Mouse (Mus musculus): ENCODE data around the gene Cblb. TPM values are rescaled to one million over a fixed set of nuclear protein-coding genes. Genes with fewer than 3 reads are reported as not detected.

Cblb gene
- polyA plus RNA-seq (2015; fragmentation: Nextera tagmentation; extraction: Ambion mirVana) = 19.0 TPM in 2 replicates

DNA sequence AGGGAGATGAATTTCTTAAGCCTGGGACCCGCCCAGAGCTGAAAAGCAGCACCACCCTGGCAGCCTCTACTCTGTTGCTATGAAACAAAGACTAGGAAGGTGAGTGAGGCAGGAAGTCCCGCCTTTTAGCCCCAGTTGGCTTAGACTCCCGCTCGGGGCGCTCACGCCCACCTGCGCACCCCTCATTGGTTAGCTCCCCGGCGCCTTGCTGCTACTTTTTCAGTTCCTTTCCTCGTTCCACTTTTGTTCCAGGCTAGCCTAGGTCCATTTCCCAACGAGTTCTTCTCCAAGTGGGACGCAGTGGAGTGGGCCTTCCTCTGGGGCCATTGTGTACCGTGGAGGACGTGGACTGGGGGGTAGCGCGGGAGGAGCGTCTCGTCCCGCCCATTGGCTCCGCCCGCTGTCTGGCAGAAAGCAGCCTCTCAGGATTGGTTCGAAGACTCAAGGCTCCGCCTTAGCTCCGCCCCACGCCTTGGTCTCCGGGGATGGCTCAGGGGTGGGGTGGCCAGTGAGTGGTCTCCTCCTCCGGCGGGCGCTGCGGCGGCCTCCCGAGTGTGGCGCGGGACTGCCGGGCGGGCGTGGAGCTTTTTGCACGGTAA, at the start of gene Cblb:
Gene Cblb (plus strand): TSS at position 135 of the 599 bp plus-strand sequence.
- whole genome bisulfite sequencing = 0% methylated on average over 37 of the region's 38 CpGs
- peaks cover 43% of the 10 kb centered on the region for H3K4me1 ChIP-seq
- no peaks in the 10 kb centered on the region for H3K9me3 ChIP-seq
- H3K9ac ChIP-seq (replicated peaks) = peak within 1 kb of the TSS; percentile 96
- H3K27ac ChIP-seq (replicated peaks) = peak within 1 kb of the TSS; percentile 98
- H3K27me3 ChIP-seq = no peaks in the 10 kb centered on the region
- peak within 1 kb of the TSS; percentile 61 for H3K4me2 ChIP-seq (replicated peaks)
- peaks cover 13% of the 10 kb centered on the region; the same call in 1 of the 2 replicates for H3K36me3 ChIP-seq
- ATAC-seq (replicated peaks) = peak; percentile 99
- peak within 1 kb of the TSS; percentile 98 for H3K4me3 ChIP-seq

GRCm38 (mm10) chr16:51985436-51985835, 45.6 kb upstream of the Cblb start:
- Histone ChIP-seq H3K27me3 (no peaks in the 10 kb centered on the region), H3K36me3 (no peaks in the 10 kb centered on the region), H3K27ac (replicated peaks) (no peak overlapping the region), H3K4me1 (no peaks in the 10 kb centered on the region), H3K4me3 (no peak overlapping the region), H3K9me3 (no peaks in the 10 kb centered on the region), H3K9ac (replicated peaks) (no peak overlapping the region), H3K4me2 (replicated peaks) (no peak overlapping the region)
- 55% methylated on average over 8 of the region's 8 CpGs for WGBS
- no peak for ATAC-seq (replicated peaks)

DNA sequence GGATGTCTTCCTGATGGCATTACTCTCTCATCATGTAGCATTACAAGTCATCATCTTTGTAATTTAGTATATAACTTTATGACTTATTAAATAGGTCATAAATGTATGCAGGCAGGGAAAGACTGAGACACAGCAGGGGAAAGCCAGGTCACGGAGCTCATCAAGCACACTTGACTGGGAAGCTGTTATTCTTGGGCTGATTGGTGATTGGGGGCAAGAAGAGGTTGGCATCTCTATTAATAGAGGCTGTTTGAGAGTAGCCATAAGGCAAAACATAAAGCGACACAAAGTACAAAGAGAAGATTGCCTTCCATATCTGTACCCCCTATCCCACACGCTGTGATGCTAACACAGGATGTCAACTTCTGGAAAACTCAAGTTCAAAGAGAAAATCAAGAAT, 44.8 kb upstream of the Cblb start:
- Histone ChIP-seq H3K4me3 (no peak overlapping the region), H3K9me3 (no peaks in the 10 kb centered on the region), H3K27ac (replicated peaks) (no peak overlapping the region), H3K27me3 (no peaks in the 10 kb centered on the region), H3K36me3 (no peaks in the 10 kb centered on the region), H3K9ac (replicated peaks) (no peak overlapping the region), H3K4me1 (no peaks in the 10 kb centered on the region), H3K4me2 (replicated peaks) (no peak overlapping the region)
- ATAC-seq (replicated peaks) = no peak
- WGBS = 83% methylated on average over 3 of the region's 3 CpGs

DNA sequence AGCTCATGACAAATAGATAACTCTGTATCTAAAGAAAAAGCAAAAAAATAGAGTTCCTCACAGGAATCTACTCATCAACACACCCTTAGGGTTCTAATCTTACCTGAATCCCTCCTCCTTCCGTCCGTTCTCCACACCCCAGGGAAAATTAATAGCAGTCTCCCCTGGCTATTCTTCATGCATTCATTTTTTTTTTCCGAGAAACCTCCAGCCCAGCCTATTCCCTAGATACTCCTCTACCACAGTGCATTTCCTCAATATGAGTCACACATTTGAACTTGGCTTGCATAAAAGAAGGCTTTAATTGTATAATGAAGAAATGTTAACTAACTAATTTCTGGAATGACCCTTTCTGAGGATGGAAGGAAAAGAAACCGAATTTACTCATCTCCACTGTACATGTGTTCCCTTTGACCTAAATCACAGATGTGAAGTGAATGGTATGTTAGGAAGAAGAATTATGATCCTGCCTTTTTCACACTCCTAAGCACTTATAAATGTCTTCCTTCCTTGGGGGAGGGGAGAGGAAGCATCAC, 43.9 kb upstream of the Cblb start:
- H3K4me3 ChIP-seq = no peak overlapping the region
- no peaks in the 10 kb centered on the region for H3K27me3 ChIP-seq
- H3K36me3 ChIP-seq = no peaks in the 10 kb centered on the region
- no peak overlapping the region for H3K27ac ChIP-seq (replicated peaks)
- no peak overlapping the region for H3K4me2 ChIP-seq (replicated peaks)
- no peak overlapping the region for H3K9ac ChIP-seq (replicated peaks)
- H3K9me3 ChIP-seq = no peaks in the 10 kb centered on the region
- H3K4me1 ChIP-seq = no peaks in the 10 kb centered on the region
- no peak for ATAC-seq (replicated peaks)
- WGBS = 88% methylated on average over 4 of the region's 4 CpGs

GRCm38 (mm10) chr16:51988027-51988426, 43.0 kb upstream of the Cblb start:
- no peaks in the 10 kb centered on the region for H3K4me1 ChIP-seq
- no peak overlapping the region for H3K4me2 ChIP-seq (replicated peaks)
- no peaks in the 10 kb centered on the region for H3K9me3 ChIP-seq
- H3K27me3 ChIP-seq = no peaks in the 10 kb centered on the region
- H3K4me3 ChIP-seq = no peak overlapping the region
- no peak for ATAC-seq (replicated peaks)
- no peak overlapping the region for H3K9ac ChIP-seq (replicated peaks)
- H3K27ac ChIP-seq (replicated peaks) = no peak overlapping the region
- H3K36me3 ChIP-seq = no peaks in the 10 kb centered on the region

- ATAC-seq (replicated peaks) = no peak
- H3K4me2 ChIP-seq (replicated peaks) = no peak overlapping the region
- no peak overlapping the region for H3K9ac ChIP-seq (replicated peaks)
- no peak overlapping the region for H3K27ac ChIP-seq (replicated peaks)
- no peaks in the 10 kb centered on the region for H3K27me3 ChIP-seq
- H3K4me3 ChIP-seq = no peak overlapping the region
- H3K36me3 ChIP-seq = no peaks in the 10 kb centered on the region
- no peaks in the 10 kb centered on the region for H3K4me1 ChIP-seq
- whole genome bisulfite sequencing = 92% methylated on average over 3 of the region's 3 CpGs
- H3K9me3 ChIP-seq = no peaks in the 10 kb centered on the region
Observed at GRCm38 (mm10) chr16:51989259-51989658, 41.8 kb upstream of the Cblb start.

DNA sequence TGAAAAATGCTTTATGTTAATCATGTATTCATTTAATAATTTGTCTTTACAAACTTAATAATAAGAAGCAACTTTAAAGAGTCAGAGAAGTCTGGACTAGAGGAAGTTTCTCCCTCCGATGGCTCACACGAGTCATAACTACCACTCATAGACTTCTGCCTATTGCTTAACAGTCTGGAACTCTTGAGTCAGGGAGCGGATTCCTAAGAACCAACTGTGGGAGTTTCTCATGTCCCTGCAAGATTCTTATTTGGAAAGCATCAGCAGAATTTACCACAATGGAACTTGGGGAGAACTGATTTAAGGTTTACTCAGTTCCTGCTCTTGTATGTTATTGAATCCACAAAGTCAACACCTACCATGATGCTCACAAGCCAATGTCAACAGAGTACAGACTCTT, 31.0 kb upstream of the Cblb start:
- ATAC-seq (replicated peaks) = no peak
- no peak overlapping the region for H3K4me3 ChIP-seq
- H3K27ac ChIP-seq (replicated peaks) = no peak overlapping the region
- H3K9ac ChIP-seq (replicated peaks) = no peak overlapping the region
- no peaks in the 10 kb centered on the region for H3K36me3 ChIP-seq
- H3K9me3 ChIP-seq = no peaks in the 10 kb centered on the region
- 95% methylated on average over 3 of the region's 3 CpGs for WGBS
- no peak overlapping the region for H3K4me2 ChIP-seq (replicated peaks)
- H3K27me3 ChIP-seq = no peaks in the 10 kb centered on the region
- no peaks in the 10 kb centered on the region for H3K4me1 ChIP-seq

DNA sequence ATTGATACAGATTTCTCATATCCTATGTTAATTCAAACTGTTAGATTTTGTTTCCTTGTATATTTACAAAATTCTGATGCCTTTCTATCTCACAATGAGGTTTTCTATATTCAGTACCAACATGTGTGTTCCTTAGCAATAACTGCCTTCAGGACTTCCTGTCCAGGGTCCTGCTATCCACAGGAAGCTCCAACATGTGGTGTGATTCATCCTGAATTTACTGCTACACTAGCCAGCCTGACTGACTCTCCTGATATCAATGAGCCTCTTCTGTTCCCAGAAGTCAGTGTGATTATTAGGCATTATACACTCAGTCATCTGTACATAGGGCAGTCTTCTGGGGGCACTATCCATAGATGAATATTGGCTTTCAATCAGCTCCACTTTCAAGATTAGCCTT, 30.2 kb upstream of the Cblb start:
- Histone ChIP-seq H3K36me3 (no peaks in the 10 kb centered on the region), H3K9ac (replicated peaks) (no peak overlapping the region), H3K4me2 (replicated peaks) (no peak overlapping the region), H3K27me3 (no peaks in the 10 kb centered on the region), H3K4me3 (no peak overlapping the region), H3K9me3 (no peaks in the 10 kb centered on the region), H3K27ac (replicated peaks) (no peak overlapping the region), H3K4me1 (no peaks in the 10 kb centered on the region)
- ATAC-seq (replicated peaks) = no peak

DNA sequence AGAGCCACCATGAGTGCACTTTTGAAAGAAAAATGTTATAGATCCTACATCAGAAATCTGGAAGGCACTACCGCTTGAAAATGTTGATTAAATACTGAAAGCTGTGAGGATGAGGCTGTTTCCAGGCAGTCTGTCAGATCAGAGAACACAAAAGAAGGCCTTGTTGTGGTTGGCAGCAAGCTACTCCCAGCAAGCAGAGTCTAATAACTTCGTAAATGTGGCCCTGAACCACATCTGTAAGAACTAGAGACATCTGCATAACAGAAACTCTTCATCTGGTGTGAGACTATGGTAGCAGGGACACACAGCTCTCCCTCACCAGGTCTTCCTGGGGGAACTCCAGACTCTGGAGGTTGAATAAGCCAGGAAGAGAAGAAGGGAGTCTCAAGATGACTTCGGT, 24.0 kb upstream of the Cblb start:
- H3K4me3 ChIP-seq = no peak overlapping the region
- H3K27me3 ChIP-seq = no peaks in the 10 kb centered on the region
- H3K4me1 ChIP-seq = no peaks in the 10 kb centered on the region
- H3K4me2 ChIP-seq (replicated peaks) = no peak overlapping the region
- no peak overlapping the region for H3K9ac ChIP-seq (replicated peaks)
- H3K27ac ChIP-seq (replicated peaks) = no peak overlapping the region
- no peak for ATAC-seq (replicated peaks)
- no peaks in the 10 kb centered on the region for H3K9me3 ChIP-seq
- 73% methylated on average over 3 of the region's 3 CpGs for WGBS
- H3K36me3 ChIP-seq = no peaks in the 10 kb centered on the region

DNA sequence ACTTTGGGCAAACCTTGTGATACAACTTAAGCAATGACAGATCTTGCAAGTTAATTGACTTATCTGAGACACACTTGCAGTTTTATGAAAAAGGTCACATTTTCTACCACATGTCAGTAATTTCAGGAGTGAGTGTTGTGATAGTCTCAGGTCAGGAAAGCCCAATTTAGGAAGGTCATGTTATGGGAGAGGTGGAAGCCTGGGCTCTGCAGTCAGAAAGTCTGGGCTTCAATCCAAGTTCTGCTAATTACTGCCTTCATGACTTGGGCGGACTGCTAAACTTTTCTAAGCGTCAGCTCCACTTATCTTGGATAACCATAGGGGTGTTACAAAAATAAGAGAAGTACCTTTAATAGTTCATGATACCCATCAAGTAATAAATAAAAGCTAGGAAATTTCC, 22.6 kb upstream of the Cblb start:
- H3K4me1 ChIP-seq = no peaks in the 10 kb centered on the region
- H3K9ac ChIP-seq (replicated peaks) = no peak overlapping the region
- no peak for ATAC-seq (replicated peaks)
- 36% methylated on average over 2 of the region's 2 CpGs for WGBS
- H3K27ac ChIP-seq (replicated peaks) = no peak overlapping the region
- no peaks in the 10 kb centered on the region for H3K27me3 ChIP-seq
- H3K4me2 ChIP-seq (replicated peaks) = no peak overlapping the region
- H3K9me3 ChIP-seq = 0 out of 2 replicates have a peak, but pooled peaks cover 3% of the 10 kb centered on the region
- H3K4me3 ChIP-seq = no peak overlapping the region
- H3K36me3 ChIP-seq = no peaks in the 10 kb centered on the region

DNA sequence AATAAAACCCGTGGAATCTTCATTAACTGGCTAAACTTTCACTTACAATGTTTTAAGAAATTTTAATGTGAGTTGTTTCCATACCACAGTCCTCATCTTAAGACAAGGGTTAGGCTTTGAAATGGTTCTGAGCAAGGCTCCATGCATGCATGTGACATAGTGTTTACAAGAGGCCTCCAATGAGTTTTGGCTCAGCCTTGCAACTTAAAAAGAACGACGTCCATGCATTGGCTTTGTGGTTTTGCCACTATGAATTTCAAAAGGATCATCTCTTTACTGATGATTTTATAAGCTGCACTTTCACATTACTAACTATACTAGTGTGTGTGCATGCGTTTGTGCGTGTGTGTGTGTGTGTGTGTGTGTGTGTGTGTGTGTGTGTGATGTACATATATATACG, 21.6 kb upstream of the Cblb start:
- no peak overlapping the region for H3K4me3 ChIP-seq
- H3K9me3 ChIP-seq = 0 out of 2 replicates have a peak, but pooled peaks cover 3% of the 10 kb centered on the region
- no peak overlapping the region for H3K9ac ChIP-seq (replicated peaks)
- no peaks in the 10 kb centered on the region for H3K4me1 ChIP-seq
- H3K4me2 ChIP-seq (replicated peaks) = no peak overlapping the region
- H3K27me3 ChIP-seq = no peaks in the 10 kb centered on the region
- WGBS = 90% methylated on average over 6 of the region's 6 CpGs
- no peaks in the 10 kb centered on the region for H3K36me3 ChIP-seq
- no peak overlapping the region for H3K27ac ChIP-seq (replicated peaks)
- ATAC-seq (replicated peaks) = no peak

- H3K9ac ChIP-seq (replicated peaks) = no peak overlapping the region
- H3K4me3 ChIP-seq = no peak overlapping the region
- no peak overlapping the region for H3K4me2 ChIP-seq (replicated peaks)
- no peak for ATAC-seq (replicated peaks)
- H3K36me3 ChIP-seq = no peaks in the 10 kb centered on the region
- H3K4me1 ChIP-seq = no peaks in the 10 kb centered on the region
- no peaks in the 10 kb centered on the region for H3K27me3 ChIP-seq
- WGBS = 86% methylated on average over 3 of the region's 3 CpGs
- 0 out of 2 replicates have a peak, but pooled peaks cover 3% of the 10 kb centered on the region for H3K9me3 ChIP-seq
- no peak overlapping the region for H3K27ac ChIP-seq (replicated peaks)
Observed at GRCm38 (mm10) chr16:52012984-52013383, 18.0 kb upstream of the Cblb start.

DNA sequence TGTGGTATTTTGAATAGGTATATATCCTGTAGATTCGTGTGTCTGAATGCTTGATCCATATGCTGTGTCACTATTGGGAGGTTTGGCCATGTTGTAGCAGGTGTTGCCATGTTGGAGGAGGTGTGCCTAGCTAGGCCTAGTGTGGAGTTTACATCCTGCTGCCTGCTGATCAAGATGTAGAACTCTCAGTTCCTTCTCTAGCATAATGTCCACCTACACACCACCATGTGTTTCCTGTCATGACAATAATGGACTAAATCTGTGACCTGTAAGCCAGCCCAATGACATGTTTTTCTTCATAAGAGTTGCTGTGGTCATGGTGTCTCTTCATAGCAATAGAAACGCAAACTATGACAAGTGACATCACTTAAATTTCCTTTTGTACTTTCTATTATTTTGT, 17.2 kb upstream of the Cblb start:
- Histone ChIP-seq H3K27ac (replicated peaks) (no peak overlapping the region), H3K4me3 (no peak overlapping the region), H3K4me2 (replicated peaks) (no peak overlapping the region), H3K36me3 (no peaks in the 10 kb centered on the region), H3K27me3 (no peaks in the 10 kb centered on the region), H3K9me3 (0 out of 2 replicates have a peak, but pooled peaks cover 3% of the 10 kb centered on the region), H3K4me1 (no peaks in the 10 kb centered on the region), H3K9ac (replicated peaks) (no peak overlapping the region)
- 85% methylated on average over 2 of the region's 2 CpGs for WGBS
- no peak for ATAC-seq (replicated peaks)
